Mouse (Mus musculus) ES-Bruce4 (cell line): ENCODE measurements at regions not wholly inside any gene's neighbourhood (a gene's known extent, or its start where the extent isn't known, plus 50 kb on each side); places are given as distances from the start of the nearest gene placed in this dataset.

ENCODE experiments used
- CTCF ChIP-seq: IDR thresholded peaks from one replicate; pipeline ENCODE4 v1.8.1; 2011; ENCODE audit warnings: low read depth, low read length
- EP300 ChIP-seq: IDR thresholded peaks from 2 replicates; pipeline ENCODE4 v1.6.1; 2011; ENCODE audit warnings: low read depth, low read length; ENCODE audit not compliant: insufficient read depth
- POLR2A ChIP-seq: IDR thresholded peaks from one replicate; pipeline ENCODE4 v1.8.1; 2011; ENCODE audit warnings: low read length; ENCODE audit not compliant: insufficient read depth

DNA sequence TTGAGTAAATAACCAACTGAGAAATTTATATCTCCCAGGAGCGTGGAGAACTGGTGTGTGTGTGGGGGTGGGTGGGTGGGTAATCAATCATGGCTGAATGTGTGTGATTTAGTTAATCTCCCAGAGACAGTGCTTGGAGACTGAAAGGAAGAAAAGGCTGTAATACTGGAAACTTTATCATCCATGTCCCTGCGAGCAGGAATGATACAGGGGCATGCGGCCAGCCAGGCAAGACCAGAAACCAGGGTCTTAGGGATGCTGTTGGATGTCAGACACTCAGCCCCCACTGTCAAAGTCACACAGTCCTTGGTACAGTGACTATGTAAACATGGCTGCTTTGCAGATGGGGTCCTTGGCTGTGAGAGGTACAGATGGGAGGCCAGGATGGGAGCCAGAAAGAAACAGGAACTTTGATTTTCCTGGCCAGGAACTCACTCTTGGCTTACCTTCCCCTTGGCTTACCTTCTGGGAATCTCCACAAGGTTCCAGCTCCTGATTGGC, 244.3 kb upstream of the Dpp6 start:
- TF ChIP-seq CTCF: no peak
- TF ChIP-seq POLR2A: no peak
- no peak for TF ChIP-seq EP300
